Mouse (Mus musculus) brain, embryonic 14.5 days (tissue): ENCODE results near the gene Csmd2. TPM values are rescaled to one million over a fixed set of nuclear protein-coding genes. Genes with fewer than 3 reads are reported as not detected.
"Not testable (repeated sequence)": the region's sequence is repeated elsewhere in the genome, so short reads cannot be mapped to it uniquely, and the experiment has no call there.

ENCODE experiments used
- DNase-seq: peaks from one replicate; pipeline ENCODE4 v3.0.0-alpha.2; 2011; ENCODE audit warnings: low read depth
- CTCF ChIP-seq: fragments of 200-500 bp; IDR thresholded peaks from 2 replicates; pipeline ENCODE4 v1.5.1; 2012; ENCODE audit warnings: inconsistent platforms, mild to moderate bottlenecking, moderate library complexity, borderline replicate concordance; ENCODE audit not compliant: insufficient read depth, insufficient read length; ENCODE audit errors: extremely low read depth
- POLR2A ChIP-seq: fragments of 200-500 bp; IDR thresholded peaks from 2 replicates; pipeline ENCODE4 v1.6.1; 2012; ENCODE audit warnings: mild to moderate bottlenecking, inconsistent platforms, borderline replicate concordance; ENCODE audit not compliant: poor library complexity, insufficient read depth, insufficient read length, severe bottlenecking; ENCODE audit errors: extremely low read depth
- polyA plus RNA-seq: library from polyadenylated mRNA; depleted of rRNA; stranded (reverse); fragments of >200 nt; gene quantifications from 2 replicates; pipeline ENCODE4 v1.2.3, GENCODE M21; 2012

The Csmd2 gene
- polyA plus RNA-seq, 1 experiment, result 31.8 TPM

DNA sequence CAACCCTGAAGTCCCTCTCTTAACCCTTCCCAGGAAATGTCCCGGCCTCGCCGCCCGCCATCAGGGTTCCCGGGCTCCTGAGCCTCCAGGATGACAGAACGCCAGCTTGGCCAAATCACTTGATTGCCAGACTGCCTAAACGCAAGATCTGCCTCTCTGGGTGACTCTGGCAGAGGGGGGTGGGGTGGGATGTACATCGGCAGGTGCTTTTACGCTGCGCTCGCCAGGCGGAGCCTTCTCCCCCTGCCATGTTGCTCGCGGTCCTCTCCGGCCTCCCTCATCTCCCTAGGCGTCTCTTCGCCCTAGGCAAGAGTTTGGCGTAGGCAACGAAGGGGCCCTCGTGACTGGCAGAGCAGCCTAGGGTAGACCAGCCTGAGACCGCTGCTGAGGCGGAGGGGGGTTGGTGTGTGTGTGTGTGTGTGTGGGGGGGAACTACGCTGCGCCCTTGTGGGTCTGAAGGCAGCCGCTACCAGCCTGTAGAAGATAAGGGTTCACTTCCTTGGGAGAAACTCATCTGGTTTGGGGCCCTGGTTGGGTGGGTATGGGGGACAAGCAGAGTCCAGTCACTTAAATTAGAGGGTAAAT is 1.1 kb upstream of the Csmd2 start:
- peak; percentile 78 for DNase-seq
- TF ChIP-seq CTCF, result no peak
- no peak for TF ChIP-seq POLR2A

DNA sequence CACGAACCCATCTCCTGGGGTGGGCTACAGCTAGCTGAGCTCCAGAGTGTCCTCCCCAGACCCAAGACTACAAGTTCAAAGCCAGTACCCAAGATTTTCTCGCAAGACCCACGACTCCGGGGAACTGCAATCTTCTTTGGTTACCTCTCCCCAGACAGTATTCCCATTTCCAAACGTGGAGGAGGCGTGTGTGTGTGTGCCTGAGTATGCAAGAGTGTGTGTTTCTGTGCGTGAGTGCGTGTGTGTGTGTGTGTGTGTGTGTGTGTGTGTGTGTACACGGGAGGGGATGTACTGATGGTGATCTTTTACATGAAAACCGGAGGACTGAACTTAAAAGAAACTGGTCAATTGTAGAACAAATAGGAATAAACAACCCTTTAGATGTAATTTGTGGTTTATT is 387 bp upstream of the Csmd2 start:
- TF ChIP-seq CTCF (no peak), POLR2A (no peak)
- DNase-seq, result peak; percentile 60

DNA sequence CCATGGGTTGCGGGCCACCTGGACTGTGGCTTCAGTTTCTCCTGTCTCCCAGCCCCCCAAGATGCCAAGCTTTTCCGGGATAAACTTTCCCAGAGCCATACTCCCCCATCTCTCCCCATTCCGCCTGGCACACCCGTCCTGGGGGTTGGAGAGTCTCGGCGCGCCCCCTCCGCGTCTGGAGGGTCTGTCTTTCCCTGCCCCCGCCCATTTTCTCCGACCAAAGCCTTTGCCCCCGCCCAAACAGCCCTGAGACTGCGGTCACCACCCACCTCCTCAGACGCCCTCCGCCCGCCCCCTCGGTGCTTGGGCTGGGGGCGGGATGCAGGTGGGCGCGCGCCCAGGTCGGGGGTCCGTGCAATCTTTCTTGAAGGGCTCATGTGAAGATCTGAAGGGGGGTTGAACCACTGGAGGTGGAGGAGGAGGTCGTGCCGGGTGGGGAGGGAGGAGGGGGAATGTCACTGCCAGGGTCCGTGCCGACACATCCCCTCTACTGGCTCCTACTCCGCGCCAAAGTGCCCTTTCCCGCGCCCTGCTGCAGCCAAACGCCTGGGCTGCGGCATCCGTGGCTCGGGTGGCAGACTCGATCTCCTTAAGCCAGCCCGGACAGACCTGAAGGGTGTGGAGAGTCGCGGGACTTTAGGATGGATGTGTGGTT is 996 bp downstream of the Csmd2 start:
- TF ChIP-seq POLR2A (no peak), CTCF (no peak)
- DNase-seq, result peak; percentile 31

DNA sequence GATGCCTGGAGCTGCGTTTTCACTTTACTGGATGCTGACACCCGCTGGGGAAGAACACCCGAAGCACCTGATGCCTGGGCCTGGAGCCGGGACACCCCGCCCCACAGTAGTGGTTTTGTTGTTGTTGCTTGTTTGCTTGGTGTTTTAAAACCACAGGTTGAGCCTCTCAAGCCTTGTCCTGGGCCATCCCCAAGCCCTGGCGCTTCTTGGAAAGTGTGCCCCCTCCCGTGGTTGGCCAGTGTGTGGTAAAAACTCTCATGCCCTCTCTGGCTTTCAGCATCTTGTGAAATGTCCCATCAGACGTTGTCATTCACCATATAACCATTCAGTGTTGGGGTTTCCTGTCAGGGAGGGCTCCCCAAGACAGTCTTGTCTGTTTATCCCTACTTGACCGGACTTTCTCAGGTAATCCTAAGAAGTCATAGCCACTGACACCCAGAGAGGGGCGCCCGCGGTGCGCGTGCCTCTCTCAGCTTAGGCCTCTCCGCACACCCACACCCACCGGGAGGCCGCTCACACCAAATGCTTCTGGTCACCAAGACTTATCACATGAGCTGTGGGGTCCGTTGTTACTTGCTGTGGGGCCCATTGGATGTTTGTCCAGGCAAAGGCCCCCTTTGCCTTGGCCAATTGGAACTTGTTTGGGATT is 1.8 kb downstream of the Csmd2 start:
- peak; percentile 82 for DNase-seq
- TF ChIP-seq POLR2A, result no peak
- peak; percentile 71 for TF ChIP-seq CTCF

DNA sequence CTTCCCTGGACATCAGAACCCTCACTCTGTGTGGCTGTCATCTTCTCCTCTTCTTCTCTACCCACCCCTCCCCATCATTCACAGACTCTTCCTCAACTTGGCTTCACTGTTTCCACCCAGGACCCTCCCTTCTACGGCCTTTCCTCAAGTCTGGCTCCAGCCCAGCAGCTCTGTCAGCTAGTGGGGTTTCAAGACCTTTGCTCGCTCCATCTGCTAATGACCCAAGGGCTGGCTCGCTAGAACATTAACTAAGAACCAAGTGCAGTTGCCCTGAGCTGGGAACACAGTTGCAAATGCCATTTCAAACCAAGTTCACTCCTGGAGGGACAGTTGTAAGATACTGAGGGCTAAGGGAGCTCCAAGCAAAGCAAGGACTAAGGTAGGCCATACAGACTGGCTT is 11.6 kb downstream of the Csmd2 start:
- TF ChIP-seq CTCF (no peak), POLR2A (no peak)
- DNase-seq, result no peak

GRCm38 (mm10) chr4:128002638-128003101 is 15.0 kb downstream of the Csmd2 start:
- TF ChIP-seq POLR2A (no peak), CTCF (no peak)
- DNase-seq, result peak; percentile 52

DNA sequence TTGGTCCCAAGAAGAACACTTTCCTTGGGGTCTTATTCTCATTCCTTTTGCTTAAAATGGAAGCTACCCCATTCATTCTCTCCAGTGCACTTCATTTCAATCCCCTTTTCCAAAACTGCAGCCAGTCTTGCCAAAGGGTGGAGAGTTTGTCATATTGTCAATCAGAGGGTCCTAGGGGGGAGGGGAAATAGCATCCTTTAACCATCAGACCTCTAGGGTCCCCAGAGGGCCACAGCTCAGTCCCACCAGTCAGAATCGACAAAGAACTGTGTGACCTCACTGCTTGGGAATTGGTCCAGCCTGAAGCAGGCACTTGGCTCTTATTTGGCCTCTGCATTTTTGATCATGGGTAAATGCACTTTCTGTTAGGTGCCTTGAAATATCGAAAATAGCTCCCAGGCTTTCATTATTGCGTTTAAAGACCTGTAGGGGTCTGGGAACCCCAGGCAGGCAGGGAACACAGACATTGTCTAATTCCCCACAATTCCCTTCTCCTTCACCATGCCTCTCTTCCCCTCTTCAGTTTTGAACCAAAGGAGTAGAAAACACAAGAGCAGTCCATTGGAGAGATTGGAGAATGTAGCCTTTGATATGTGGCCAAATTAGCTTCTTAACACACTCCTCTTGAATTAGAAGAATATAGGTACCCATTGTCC is 17.3 kb downstream of the Csmd2 start:
- DNase-seq, result peak; percentile 77
- TF ChIP-seq POLR2A (no peak), CTCF (no peak)

DNA sequence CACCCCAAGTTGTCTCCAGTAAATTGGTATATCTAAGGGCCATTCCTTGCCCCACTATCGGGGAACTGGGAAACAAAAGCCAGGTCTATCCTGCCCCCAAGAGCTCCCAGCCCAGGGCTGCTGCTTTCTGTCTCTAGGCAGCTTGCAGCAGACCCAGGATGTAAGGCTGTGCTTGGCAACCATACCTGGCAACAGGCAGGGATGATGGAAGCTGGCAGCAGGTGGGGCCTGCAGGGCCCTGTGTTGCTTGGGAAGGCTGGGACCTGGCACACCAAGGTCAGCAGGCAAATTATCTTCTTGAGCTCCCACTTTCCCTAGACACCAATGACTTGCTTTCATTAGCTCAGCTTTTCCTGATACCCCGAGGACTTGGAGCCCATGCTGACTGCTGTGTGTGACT is 31.8 kb downstream of the Csmd2 start:
- no peak for DNase-seq

DNA sequence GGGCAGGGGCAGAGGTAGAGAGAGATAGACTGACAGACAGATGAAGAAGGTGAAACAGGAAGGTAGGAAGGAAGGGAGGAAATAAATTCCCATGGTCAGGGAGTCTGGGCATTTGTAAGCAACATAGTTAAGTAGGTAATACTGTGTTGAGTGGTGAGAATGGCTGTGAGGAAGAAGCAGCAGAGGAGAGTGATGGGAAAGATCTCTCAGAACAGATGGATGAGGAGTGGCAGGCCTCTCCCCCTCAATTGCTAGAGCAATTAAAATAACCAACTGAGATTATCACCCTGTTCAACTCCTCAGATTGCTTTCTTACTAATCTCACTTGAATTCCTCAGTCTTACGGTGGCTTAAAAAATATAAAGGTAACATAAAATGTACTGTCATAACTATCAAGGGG is 40.6 kb downstream of the Csmd2 start:
- no peak for TF ChIP-seq POLR2A
- no peak for TF ChIP-seq CTCF
- no peak for DNase-seq

More for the DNA sequence above, 31.8 kb downstream of the Csmd2 start:
- TF ChIP-seq CTCF (no peak), POLR2A (no peak)

DNA sequence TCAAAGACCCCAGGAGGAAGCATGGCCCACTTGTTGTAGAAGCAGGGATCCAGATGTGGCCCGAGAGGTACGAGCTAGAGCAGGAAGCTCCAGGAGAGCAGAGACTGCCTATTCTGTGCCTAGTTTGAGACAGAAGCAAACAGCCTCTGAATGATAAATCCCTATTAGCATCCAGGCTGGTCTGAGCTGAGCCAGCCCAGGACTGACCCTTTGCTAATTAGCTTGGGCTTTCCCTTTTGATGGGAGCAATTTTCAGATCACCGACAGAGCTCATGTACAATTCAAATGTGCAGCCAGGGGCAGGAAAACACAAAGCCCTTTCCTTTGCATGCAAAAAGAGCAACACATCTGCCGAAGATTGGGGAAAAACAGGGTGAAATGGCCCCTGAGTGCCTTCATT is 54.2 kb downstream of the Csmd2 start:
- DNase-seq, result peak; percentile 72
- TF ChIP-seq POLR2A (no peak), CTCF (no peak)

GRCm38 (mm10) chr4:128042626-128043025 is 55.0 kb downstream of the Csmd2 start:
- no peak for TF ChIP-seq POLR2A
- DNase-seq, result no peak

- TF ChIP-seq CTCF (no peak), POLR2A (no peak)
- DNase-seq, result no peak
Observed at GRCm38 (mm10) chr4:128048716-128049115, 61.1 kb downstream of the Csmd2 start.

- TF ChIP-seq CTCF (no peak), POLR2A (no peak)
- no peak for DNase-seq
Observed at GRCm38 (mm10) chr4:128052701-128053100, 65.0 kb downstream of the Csmd2 start.

DNA sequence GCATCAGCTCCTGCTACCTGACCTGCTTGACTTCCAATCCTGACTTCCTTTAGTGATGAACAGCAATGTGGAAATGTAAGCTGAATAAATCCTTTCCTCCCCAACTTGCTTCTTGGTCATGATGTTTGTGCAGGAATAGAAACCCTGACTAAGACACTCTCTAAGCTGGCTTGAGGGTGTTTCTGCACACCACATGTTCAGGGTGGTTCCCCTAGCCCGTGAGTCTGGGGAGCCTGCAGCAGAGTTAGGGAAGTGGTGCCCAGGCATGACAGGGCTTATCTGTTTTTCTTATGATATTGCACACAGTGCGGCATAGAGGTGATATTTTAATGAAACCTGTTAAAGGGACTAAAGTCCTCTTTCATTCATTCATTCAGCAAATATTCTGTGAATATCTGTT is 73.6 kb downstream of the Csmd2 start:
- DNase-seq, result not testable (repeated sequence)
